Mouse (Mus musculus): Measurements from ENCODE around the gene Lmx1b. TPM values are rescaled to one million over a fixed set of nuclear protein-coding genes. Genes with fewer than 3 reads are reported as not detected.

Lmx1b gene
- polyA plus RNA-seq (2012; ENCODE audit: insufficient read depth, insufficient read length, missing spikeins) = not detected in 2 replicates

GRCm38 (mm10) chr2:33640171-33640721 is at the start of gene Lmx1b:
Lmx1b (minus strand) TSS chr2:33640511.
- TF ChIP-seq CTCF (IDR thresholded peaks at IDR 0.05; ENCODE audit: low read depth, low read length) (no peak), POLR2A (IDR thresholded peaks at IDR 0.05; ENCODE audit: borderline replicate concordance, low read depth, low read length) (no peak)
- no peak within 1 kb of the TSS for H3K4me3 ChIP-seq (ENCODE audit: insufficient read depth, low read length)

GRCm38 (mm10) chr2:33689880-33690462 is 49.7 kb upstream of the Lmx1b start:
- TF ChIP-seq CTCF (IDR thresholded peaks at IDR 0.05; ENCODE audit: low read depth, low read length) (peak; percentile 90), POLR2A (IDR thresholded peaks at IDR 0.05; ENCODE audit: borderline replicate concordance, low read depth, low read length) (no peak)

More at GRCm38 (mm10) chr2:33640171-33640721, at the start of gene Lmx1b:
- H3K4me1 ChIP-seq (ENCODE audit: control insufficient read depth, insufficient read depth, low read length) = no peaks in the 10 kb centered on the region
- no peak within 1 kb of the TSS for H3K27ac ChIP-seq (ENCODE audit: insufficient read depth, low read depth, low read length)

DNA sequence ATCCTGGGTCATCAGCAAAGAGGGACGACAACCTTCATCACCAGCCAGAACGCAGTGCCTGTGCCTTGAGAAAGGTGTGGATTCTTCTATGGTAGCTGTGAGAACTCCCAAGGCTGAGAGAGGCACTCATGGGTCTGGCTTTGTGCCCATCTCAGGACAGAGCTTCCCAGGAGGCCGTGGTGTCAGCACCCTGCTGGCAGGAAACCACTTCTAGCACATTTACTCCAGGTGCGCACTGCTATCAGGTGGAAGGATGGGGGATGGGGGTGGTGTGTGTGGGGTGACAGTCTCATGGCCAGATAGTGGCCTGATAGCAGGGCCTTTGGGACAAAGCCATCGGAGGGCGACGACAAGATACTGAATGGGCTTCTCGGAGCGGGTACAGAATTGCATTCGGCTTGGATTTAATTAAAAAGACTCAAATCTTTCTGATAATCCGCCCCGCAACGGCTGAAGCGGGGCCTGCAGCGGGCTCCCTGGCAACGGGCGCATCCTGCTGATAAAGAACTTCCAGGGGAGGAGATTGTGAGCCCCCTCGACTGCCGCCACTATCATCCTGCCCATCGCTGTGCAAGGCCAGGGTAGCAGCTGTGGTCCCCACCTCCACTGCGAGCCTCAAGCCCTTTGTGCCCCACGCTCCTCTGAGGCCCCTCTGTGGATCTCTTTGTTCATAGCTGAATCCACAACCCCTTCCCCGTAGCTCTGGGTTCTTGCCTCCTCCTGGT is 49.0 kb upstream of the Lmx1b start:
- no peak for TF ChIP-seq CTCF (IDR thresholded peaks at IDR 0.05; ENCODE audit: low read depth, low read length)
- TF ChIP-seq POLR2A (IDR thresholded peaks at IDR 0.05; ENCODE audit: borderline replicate concordance, low read depth, low read length) = no peak
- Histone ChIP-seq H3K27ac (ENCODE audit: insufficient read depth, low read depth, low read length) (no peak overlapping the region), H3K4me3 (ENCODE audit: insufficient read depth, low read length) (no peak overlapping the region), H3K4me1 (ENCODE audit: control insufficient read depth, insufficient read depth, low read length) (no peaks in the 10 kb centered on the region)

More at GRCm38 (mm10) chr2:33689880-33690462, 49.7 kb upstream of the Lmx1b start:
- Histone ChIP-seq H3K4me1 (ENCODE audit: control insufficient read depth, insufficient read depth, low read length) (no peaks in the 10 kb centered on the region), H3K4me3 (ENCODE audit: insufficient read depth, low read length) (no peak overlapping the region), H3K27ac (ENCODE audit: insufficient read depth, low read depth, low read length) (no peak overlapping the region)

- TF ChIP-seq CTCF (IDR thresholded peaks at IDR 0.05; ENCODE audit: low read depth, low read length) = no peak
- TF ChIP-seq POLR2A (IDR thresholded peaks at IDR 0.05; ENCODE audit: borderline replicate concordance, low read depth, low read length) = no peak
- Histone ChIP-seq H3K4me1 (ENCODE audit: control insufficient read depth, insufficient read depth, low read length) (no peaks in the 10 kb centered on the region), H3K4me3 (ENCODE audit: insufficient read depth, low read length) (no peak overlapping the region), H3K27ac (ENCODE audit: insufficient read depth, low read depth, low read length) (no peak overlapping the region)
Observed at GRCm38 (mm10) chr2:33683594-33683993, 43.3 kb upstream of the Lmx1b start.

DNA sequence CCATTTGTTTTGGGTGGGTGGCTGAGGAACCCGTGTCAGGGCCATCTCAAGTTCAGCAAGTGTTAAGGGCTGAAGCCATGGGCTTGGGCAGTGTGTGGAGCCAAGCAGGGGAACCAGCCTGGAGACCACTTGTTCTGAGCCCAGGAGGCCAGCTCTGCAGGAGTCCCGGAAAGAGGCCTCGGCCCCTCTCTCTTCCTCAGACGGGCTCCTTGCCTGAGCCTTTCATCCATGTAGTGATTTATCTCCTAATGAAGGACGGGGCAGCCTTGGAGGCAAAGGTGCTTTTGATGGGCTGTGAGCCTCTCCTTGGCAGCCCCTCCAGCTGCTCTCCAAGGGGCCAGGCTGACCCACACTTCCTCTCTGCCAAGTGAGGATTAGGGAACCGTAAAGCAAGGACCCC is 42.8 kb upstream of the Lmx1b start:
- TF ChIP-seq POLR2A (IDR thresholded peaks at IDR 0.05; ENCODE audit: borderline replicate concordance, low read depth, low read length) (no peak), CTCF (IDR thresholded peaks at IDR 0.05; ENCODE audit: low read depth, low read length) (no peak)
- Histone ChIP-seq H3K4me3 (ENCODE audit: insufficient read depth, low read length) (no peak overlapping the region), H3K27ac (ENCODE audit: insufficient read depth, low read depth, low read length) (no peak overlapping the region), H3K4me1 (ENCODE audit: control insufficient read depth, insufficient read depth, low read length) (no peaks in the 10 kb centered on the region)

- TF ChIP-seq POLR2A (IDR thresholded peaks at IDR 0.05; ENCODE audit: borderline replicate concordance, low read depth, low read length) (no peak), CTCF (IDR thresholded peaks at IDR 0.05; ENCODE audit: low read depth, low read length) (peak; percentile 90)
- H3K27ac ChIP-seq (ENCODE audit: insufficient read depth, low read depth, low read length) = no peak overlapping the region
- H3K4me1 ChIP-seq (ENCODE audit: control insufficient read depth, insufficient read depth, low read length) = no peaks in the 10 kb centered on the region
- H3K4me3 ChIP-seq (ENCODE audit: insufficient read depth, low read length) = no peak overlapping the region
Observed at GRCm38 (mm10) chr2:33682219-33682618, 41.9 kb upstream of the Lmx1b start.

DNA sequence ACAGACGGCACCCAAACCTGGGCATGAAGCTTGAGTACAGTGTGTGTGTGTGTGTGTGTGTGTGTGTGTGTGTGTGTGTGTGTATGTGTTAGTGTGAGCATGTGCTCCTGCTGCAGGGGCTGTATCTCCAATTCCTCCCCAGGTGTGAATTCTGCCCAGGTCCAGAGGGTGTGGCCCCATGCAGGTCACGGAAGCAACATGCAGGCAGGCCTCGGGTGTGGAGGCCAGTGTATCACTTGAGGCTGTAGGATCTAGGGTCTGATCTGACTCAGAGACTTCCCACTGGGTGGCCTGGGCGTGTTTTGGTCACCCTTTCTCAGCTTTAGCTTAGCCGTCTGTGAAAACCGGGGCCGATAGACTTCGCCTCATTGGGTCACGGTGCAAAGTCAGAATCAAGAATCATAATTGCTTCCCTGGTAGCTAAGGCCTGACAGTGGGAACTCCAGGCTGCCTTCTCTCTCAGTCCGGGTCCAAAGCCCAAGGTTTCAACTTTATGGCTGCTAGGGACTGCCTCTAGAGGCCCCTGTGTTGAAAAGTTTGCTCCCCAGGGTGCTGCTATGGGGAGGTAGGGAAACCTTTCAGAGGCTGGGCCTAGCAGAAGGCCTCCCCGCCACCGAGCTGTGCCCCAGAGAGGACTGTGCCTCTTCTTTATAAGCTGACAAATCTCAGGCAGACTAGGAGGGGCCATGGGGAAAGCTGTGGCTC is 38.8 kb upstream of the Lmx1b start:
- TF ChIP-seq POLR2A (IDR thresholded peaks at IDR 0.05; ENCODE audit: borderline replicate concordance, low read depth, low read length) = no peak
- TF ChIP-seq CTCF (IDR thresholded peaks at IDR 0.05; ENCODE audit: low read depth, low read length) = no peak
- Histone ChIP-seq H3K27ac (ENCODE audit: insufficient read depth, low read depth, low read length) (no peak overlapping the region), H3K4me1 (ENCODE audit: control insufficient read depth, insufficient read depth, low read length) (no peaks in the 10 kb centered on the region), H3K4me3 (ENCODE audit: insufficient read depth, low read length) (no peak overlapping the region)

- Histone ChIP-seq H3K27ac (ENCODE audit: insufficient read depth, low read depth, low read length) (no peak overlapping the region), H3K4me1 (ENCODE audit: control insufficient read depth, insufficient read depth, low read length) (no peaks in the 10 kb centered on the region), H3K4me3 (ENCODE audit: insufficient read depth, low read length) (no peak overlapping the region)
- no peak for TF ChIP-seq POLR2A (IDR thresholded peaks at IDR 0.05; ENCODE audit: borderline replicate concordance, low read depth, low read length)
Observed at GRCm38 (mm10) chr2:33672701-33673472, 32.6 kb upstream of the Lmx1b start.

GRCm38 (mm10) chr2:33668741-33669140 is 28.4 kb upstream of the Lmx1b start:
- Histone ChIP-seq H3K4me1 (ENCODE audit: control insufficient read depth, insufficient read depth, low read length) (no peaks in the 10 kb centered on the region), H3K27ac (ENCODE audit: insufficient read depth, low read depth, low read length) (no peak overlapping the region), H3K4me3 (ENCODE audit: insufficient read depth, low read length) (no peak overlapping the region)
- TF ChIP-seq POLR2A (IDR thresholded peaks at IDR 0.05; ENCODE audit: borderline replicate concordance, low read depth, low read length) (no peak), CTCF (IDR thresholded peaks at IDR 0.05; ENCODE audit: low read depth, low read length) (no peak)

All from bone marrow macrophage, adult 2 months (primary cell).